Comparison of ENCODE assay signal across 23 mouse cellular contexts in the genomic region with DNA sequence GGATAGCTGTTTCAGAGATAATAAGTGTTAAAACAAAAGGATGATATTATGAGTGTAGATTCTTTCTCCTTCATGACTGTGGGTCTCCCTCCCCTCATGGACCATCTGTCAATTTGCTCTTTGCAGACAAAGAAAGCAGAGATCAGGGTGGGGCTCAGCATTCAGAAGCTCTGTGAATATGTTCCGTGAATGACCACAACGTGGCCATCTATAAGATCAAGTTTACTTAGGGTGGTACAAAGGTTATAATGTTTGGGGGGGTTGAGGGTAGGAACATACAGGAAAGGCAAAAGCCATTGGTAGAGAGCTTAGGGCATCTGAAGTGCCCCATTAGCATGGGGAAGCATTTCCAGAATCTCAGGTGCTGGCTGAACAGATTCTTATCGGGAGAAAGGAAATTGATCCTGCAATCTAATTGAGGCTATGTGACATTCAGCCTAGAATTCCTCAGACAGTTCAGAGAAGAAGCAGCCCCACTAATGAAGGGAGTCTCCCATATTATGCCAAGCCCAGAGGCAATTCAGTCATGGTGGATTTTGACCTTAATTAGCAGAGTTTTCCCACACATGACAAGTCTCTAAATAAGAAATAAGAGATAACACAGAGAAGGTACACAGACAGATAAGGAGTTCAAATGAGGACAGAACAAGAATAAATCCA. TPM values are rescaled to one million over a fixed set of nuclear protein-coding genes. Genes with fewer than 3 reads are reported as not detected.
DNase-seq lines count a peak whose midpoint lies in the region; ATAC-seq and TF ChIP-seq lines count a peak whose summit lies in the region.
"Had no signal": no experiment of that assay in that cellular context is flagged by ENCODE, and none has a peak within 500 bp of the region (broad histone marks: within the 10 kb centered on the region; RNA-seq: fewer than 3 reads in every experiment).

No protein-coding gene starts in this region.

- no peak overlapping the region for H3K4me2 ChIP-seq in forebrain, embryonic 12.5 days
- no peak overlapping the region for H3K4me2 ChIP-seq in forebrain, embryonic 15.5 days (replicated peaks)
- H3K4me2 ChIP-seq in midbrain, embryonic 11.5 days, result no peak overlapping the region
- H3K4me2 ChIP-seq in midbrain, postnatal 0 days (ENCODE audit: low read depth, low read length, poor library complexity, severe bottlenecking), result no peak overlapping the region
- H3K4me2 ChIP-seq in midbrain, embryonic 14.5 days (ENCODE audit: low read length), result no peak overlapping the region
- H3K4me2 ChIP-seq: embryonic facial prominence, embryonic 12.5 days; forebrain, embryonic 13.5 days; heart, embryonic 13.5 days; intestine, embryonic 15.5 days had no signal

- H3K4me3 ChIP-seq in forebrain, embryonic 12.5 days (replicated peaks), result no peak overlapping the region
- no peak overlapping the region for H3K4me3 ChIP-seq in forebrain, embryonic 15.5 days
- H3K4me3 ChIP-seq in midbrain, embryonic 11.5 days (ENCODE audit: low read depth, low read length), result no peak overlapping the region
- H3K4me3 ChIP-seq in midbrain, postnatal 0 days (ENCODE audit: low read depth, low read length), result no peak overlapping the region
- H3K4me3 ChIP-seq in midbrain, embryonic 14.5 days (replicated peaks; ENCODE audit: low read depth, low read length), result no peak overlapping the region
- H3K4me3 ChIP-seq: embryonic facial prominence, embryonic 12.5 days; forebrain, embryonic 13.5 days; gastrocnemius, adult 2 months; heart, embryonic 13.5 days; intestine, embryonic 15.5 days had no signal

- H3K4me1 ChIP-seq in forebrain, embryonic 12.5 days, result no peaks in the 10 kb centered on the region
- H3K4me1 ChIP-seq in forebrain, embryonic 15.5 days, result no peaks in the 10 kb centered on the region
- no peaks in the 10 kb centered on the region for H3K4me1 ChIP-seq in midbrain, embryonic 11.5 days (ENCODE audit: control insufficient read depth, insufficient read depth, low read length)
- no peaks in the 10 kb centered on the region for H3K4me1 ChIP-seq in midbrain, postnatal 0 days (ENCODE audit: insufficient read depth, low read length)
- no peaks in the 10 kb centered on the region for H3K4me1 ChIP-seq in midbrain, embryonic 14.5 days (ENCODE audit: control insufficient read depth, insufficient read depth, low read length)
- H3K4me1 ChIP-seq: embryonic facial prominence, embryonic 12.5 days; forebrain, embryonic 13.5 days; heart, embryonic 13.5 days; intestine, embryonic 15.5 days had no signal

- no peak for TF ChIP-seq CTCF in midbrain, postnatal 0 days (IDR thresholded peaks at IDR 0.05)
- no peak for TF ChIP-seq CTCF in brain, embryonic 14.5 days (IDR thresholded peaks at IDR 0.05; ENCODE audit: borderline replicate concordance, extremely low read depth, insufficient read depth, insufficient read length)

- no peak overlapping the region for H3K9ac ChIP-seq in forebrain, embryonic 12.5 days
- H3K9ac ChIP-seq in forebrain, embryonic 15.5 days (replicated peaks), result no peak overlapping the region
- H3K9ac ChIP-seq in midbrain, embryonic 11.5 days (ENCODE audit: low read length), result no peak overlapping the region
- H3K9ac ChIP-seq in midbrain, postnatal 0 days (replicated peaks; ENCODE audit: low read length, poor library complexity, severe bottlenecking), result no peak overlapping the region
- no peak overlapping the region for H3K9ac ChIP-seq in midbrain, embryonic 14.5 days (replicated peaks; ENCODE audit: low read length)
- H3K9ac ChIP-seq: embryonic facial prominence, embryonic 12.5 days; forebrain, embryonic 13.5 days; heart, embryonic 13.5 days; intestine, embryonic 15.5 days had no signal

- H3K9me3 ChIP-seq in forebrain, embryonic 12.5 days, result no peaks in the 10 kb centered on the region
- H3K9me3 ChIP-seq in forebrain, embryonic 15.5 days, result no peaks in the 10 kb centered on the region
- H3K9me3 ChIP-seq in midbrain, embryonic 11.5 days (ENCODE audit: control insufficient read depth, low read length), result no peaks in the 10 kb centered on the region
- H3K9me3 ChIP-seq in midbrain, postnatal 0 days (ENCODE audit: low read length), result no peaks in the 10 kb centered on the region
- H3K9me3 ChIP-seq in midbrain, embryonic 14.5 days (ENCODE audit: control insufficient read depth, low read length), result no peaks in the 10 kb centered on the region
- H3K9me3 ChIP-seq: embryonic facial prominence, embryonic 12.5 days; forebrain, embryonic 13.5 days; heart, embryonic 13.5 days; intestine, embryonic 15.5 days had no signal

- no peaks in the 10 kb centered on the region for H3K27me3 ChIP-seq in forebrain, embryonic 12.5 days
- no peaks in the 10 kb centered on the region for H3K27me3 ChIP-seq in forebrain, embryonic 15.5 days
- H3K27me3 ChIP-seq in midbrain, embryonic 11.5 days (ENCODE audit: control insufficient read depth, insufficient read depth, low read length), result no peaks in the 10 kb centered on the region
- H3K27me3 ChIP-seq in midbrain, postnatal 0 days (ENCODE audit: insufficient read depth, low read length), result no peaks in the 10 kb centered on the region
- H3K27me3 ChIP-seq in midbrain, embryonic 14.5 days (ENCODE audit: control insufficient read depth, insufficient read depth, low read length), result no peaks in the 10 kb centered on the region
- H3K27me3 ChIP-seq: embryonic facial prominence, embryonic 12.5 days; forebrain, embryonic 13.5 days; heart, embryonic 13.5 days; intestine, embryonic 15.5 days; Patski had no signal

- TF ChIP-seq POLR2A in brain, embryonic 14.5 days (IDR thresholded peaks at IDR 0.05; ENCODE audit: borderline replicate concordance, extremely low read depth, insufficient read depth, insufficient read length, poor library complexity, severe bottlenecking), result no peak

- no peaks in the 10 kb centered on the region for H3K36me3 ChIP-seq in forebrain, embryonic 12.5 days (replicated peaks)
- H3K36me3 ChIP-seq in forebrain, embryonic 15.5 days, result no peaks in the 10 kb centered on the region
- H3K36me3 ChIP-seq in midbrain, embryonic 11.5 days (ENCODE audit: control insufficient read depth, insufficient read depth, low read length), result no peaks in the 10 kb centered on the region
- H3K36me3 ChIP-seq in midbrain, postnatal 0 days (ENCODE audit: insufficient read depth, low read length), result no peaks in the 10 kb centered on the region
- H3K36me3 ChIP-seq in midbrain, embryonic 14.5 days (ENCODE audit: control insufficient read depth, insufficient read depth, low read length), result no peaks in the 10 kb centered on the region
- H3K36me3 ChIP-seq: embryonic facial prominence, embryonic 12.5 days; heart, embryonic 13.5 days; intestine, embryonic 15.5 days had no signal

- WGBS in forebrain, embryonic 12.5 days, result 64% methylated on average over 3 of the region's 3 CpGs
- 63% methylated on average over 3 of the region's 3 CpGs for WGBS in forebrain, embryonic 15.5 days
- WGBS in midbrain, embryonic 11.5 days, result 72% methylated on average over 3 of the region's 3 CpGs
- 52% methylated on average over 3 of the region's 3 CpGs for WGBS in midbrain, postnatal 0 days
- WGBS in midbrain, embryonic 14.5 days, result 60% methylated on average over 3 of the region's 3 CpGs

- DNase-seq in midbrain, embryonic 11.5 days (ENCODE audit: low spot score, missing footprints), result no peak
- no peak for DNase-seq in midbrain, postnatal 0 days (ENCODE audit: low spot score)
- peak; percentile 45 for DNase-seq in brain, embryonic 14.5 days (ENCODE audit: low read depth)
- DNase-seq in midbrain, embryonic 14.5 days, result peak; percentile 55
- no peak for DNase-seq in thymus, postnatal 25 days
- no peak for DNase-seq in adrenal gland, postnatal 25 days
- DNase-seq: adrenal gland, postnatal 14 days; cerebellum, adult 8-10 months; cerebellum, postnatal 25 days; gastrocnemius, adult 2 months; gastrocnemius, postnatal 25 days; heart, adult 11 months; heart, postnatal 36 days had no signal

- 0 out of 2 replicates have a peak, but pooled peaks have one; percentile 17 for ATAC-seq in forebrain, embryonic 12.5 days (ENCODE audit: low FRiP score)
- ATAC-seq in forebrain, embryonic 15.5 days (replicated peaks), result no peak
- ATAC-seq in midbrain, embryonic 11.5 days (ENCODE audit: low FRiP score), result peak; percentile 77
- no peak for ATAC-seq in midbrain, postnatal 0 days (ENCODE audit: low FRiP score)
- peak; percentile 73; the same call in 1 of the 2 replicates for ATAC-seq in midbrain, embryonic 14.5 days (ENCODE audit: low FRiP score, low TSS enrichment)
- ATAC-seq: activated CD4-positive, CD25-positive, alpha-beta regulatory T cell, adult 4 months; forebrain, embryonic 13.5 days; intestine, embryonic 15.5 days; Patski had no signal

- no peak overlapping the region for H3K27ac ChIP-seq in forebrain, embryonic 12.5 days
- H3K27ac ChIP-seq in forebrain, embryonic 15.5 days (replicated peaks), result no peak overlapping the region
- H3K27ac ChIP-seq in midbrain, embryonic 11.5 days (ENCODE audit: low read depth, low read length), result no peak overlapping the region
- no peak overlapping the region for H3K27ac ChIP-seq in midbrain, postnatal 0 days (ENCODE audit: low read depth, low read length)
- peak overlapping the region; percentile 28; the same call in 1 of the 2 replicates for H3K27ac ChIP-seq in midbrain, embryonic 14.5 days (replicated peaks; ENCODE audit: low read depth, low read length)
- H3K27ac ChIP-seq: embryonic facial prominence, embryonic 12.5 days; forebrain, embryonic 13.5 days; gastrocnemius, adult 2 months; heart, embryonic 13.5 days; intestine, embryonic 15.5 days had no signal

RNA-seq across cellular contexts. Expression of a gene that starts 45.3 kb away (rescaled TPM):
- 0.91 and 1.1 TPM in 2 replicates for polyA plus RNA-seq in forebrain, embryonic 12.5 days (2016; fragmentation: Nextera tagmentation; extraction: Ambion mirVana)
- polyA plus RNA-seq in forebrain, embryonic 15.5 days (2015; fragmentation: Nextera tagmentation; extraction: Ambion mirVana), result 4.6 and 5.1 TPM in 2 replicates
- 1.1 and 1.4 TPM in 2 replicates for polyA plus RNA-seq in midbrain, embryonic 11.5 days (2014; fragmentation: Nextera tagmentation; extraction: Ambion mirVana)
- total RNA-seq in midbrain, postnatal 0 days (2014; rRNA removed), result 25.3 and 29.7 TPM in 2 replicates
- 5.5 and 5.8 TPM in 2 replicates for polyA plus RNA-seq in midbrain, postnatal 0 days (2015; fragmentation: Nextera tagmentation; extraction: Ambion mirVana)
- 5.2 and 8.6 TPM in 2 replicates for polyA plus RNA-seq in brain, embryonic 14.5 days (2012; rRNA removed)
- polyA plus RNA-seq in midbrain, embryonic 14.5 days (2014; fragmentation: Nextera tagmentation; extraction: Ambion mirVana), result 7.1 and 7.5 TPM in 2 replicates
- 0.24 and 0.94 TPM in 2 replicates for total RNA-seq in adrenal gland, postnatal 25 days (2021)
- total RNA-seq: MEL had no signal
- polyA plus RNA-seq: activated CD4-positive, CD25-positive, alpha-beta regulatory T cell, adult 4 months; C2C12; Patski had no signal

Comparison
In these comparisons a context has a peak if more than half of its experiments do, and no peak if none do; other contexts are left out.
1. ATAC-seq: peak in forebrain, embryonic 12.5 days (single experiment), midbrain, embryonic 11.5 days (single experiment) and midbrain, embryonic 14.5 days (single experiment); none in forebrain, embryonic 15.5 days (single experiment) and midbrain, postnatal 0 days (single experiment).
2. DNase-seq: peak in brain, embryonic 14.5 days (single experiment) and midbrain, embryonic 14.5 days (single experiment); none in midbrain, embryonic 11.5 days (single experiment), midbrain, postnatal 0 days (single experiment), thymus, postnatal 25 days (single experiment) and adrenal gland, postnatal 25 days (single experiment).